ENCODE assay signal across 8 mouse cellular contexts in the genomic region with DNA sequence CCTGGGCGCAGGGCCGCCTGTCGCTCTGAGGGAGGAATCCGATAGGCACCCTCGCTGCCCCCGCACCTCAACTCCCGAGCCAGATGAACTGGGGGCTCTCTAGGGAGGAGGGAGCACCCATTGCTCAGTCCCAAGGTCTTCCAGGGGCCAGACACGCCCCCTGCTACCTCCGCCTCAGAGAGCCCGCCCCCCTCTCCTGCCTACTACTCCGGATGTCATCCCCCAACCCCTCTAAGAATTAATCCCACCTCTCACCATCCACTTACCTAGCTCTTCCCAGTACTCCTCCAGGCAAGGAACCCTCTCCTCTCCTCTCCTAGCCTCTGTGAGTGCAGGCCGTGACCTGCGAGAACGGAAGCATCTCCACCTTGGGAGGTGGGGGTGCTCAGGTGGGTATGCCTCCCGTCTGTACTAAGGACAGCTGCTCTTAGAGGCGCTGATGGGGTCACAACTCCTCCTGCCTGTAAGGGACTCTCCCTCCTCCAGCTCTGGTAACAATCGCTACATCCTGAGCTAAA. TPM values are rescaled to one million over a fixed set of nuclear protein-coding genes. Genes with fewer than 3 reads are reported as not detected.
A peak's percentile ranks its signal among the peaks of the same experiment; 100 is the strongest.
DNase-seq lines count a peak whose midpoint lies in the region; ATAC-seq and TF ChIP-seq lines count a peak whose summit lies in the region.

Hpca (minus strand) TSS at position 468 of the 518 bp plus-strand sequence.

- intact Hi-C loops in left cerebral cortex, postnatal 36 days (cut with DNase I) = no loop called here

- H3K9me3 ChIP-seq in forebrain, embryonic 12.5 days = no peaks in the 10 kb centered on the region
- H3K9me3 ChIP-seq in neural tube, embryonic 15.5 days (replicated peaks) = no peaks in the 10 kb centered on the region

- peak within 1 kb of the TSS; percentile 85 for H3K4me2 ChIP-seq in forebrain, embryonic 12.5 days
- H3K4me2 ChIP-seq in neural tube, embryonic 15.5 days = peak within 1 kb of the TSS; percentile 93

- H3K4me1 ChIP-seq in liver, adult 2 months (ENCODE audit: control insufficient read depth, insufficient read depth, low read length) = 0 out of 2 replicates have a peak, but pooled peaks cover 2% of the 10 kb centered on the region
- peaks cover 39% of the 10 kb centered on the region for H3K4me1 ChIP-seq in forebrain, embryonic 12.5 days
- peaks cover 46% of the 10 kb centered on the region for H3K4me1 ChIP-seq in neural tube, embryonic 15.5 days

- H3K27me3 ChIP-seq in liver, adult 2 months (ENCODE audit: control insufficient read depth, insufficient read depth, low read length) = peaks cover 13% of the 10 kb centered on the region
- H3K27me3 ChIP-seq in forebrain, embryonic 12.5 days = peaks cover 89% of the 10 kb centered on the region
- H3K27me3 ChIP-seq in neural tube, embryonic 15.5 days (replicated peaks) = peaks cover 26% of the 10 kb centered on the region

- no peak for DNase-seq in liver, adult 2 months (ENCODE audit: extremely low read depth, low read depth, low spot score)
- DNase-seq in liver = no peak
- DNase-seq in left cerebral cortex, postnatal 36 days (ENCODE audit: low spot score in 2 of 2) = no peak
- no peak for DNase-seq in embryo, embryonic 10 days (ENCODE audit: low spot score)
- no peak for DNase-seq in c-Kit-positive CD71-positive TER-119-positive erythroid progenitor cells, embryonic 14.5 days (ENCODE audit: low spot score)
- no peak for DNase-seq in gastrocnemius, postnatal 25 days

- no peaks in the 10 kb centered on the region for H3K79me2 ChIP-seq in liver, adult 2 months (ENCODE audit: control insufficient read depth, insufficient read depth, low read length)

- H3K9ac ChIP-seq in liver, adult 2 months (ENCODE audit: low read depth, low read length) = no peak within 1 kb of the TSS
- peak within 1 kb of the TSS; percentile 49 for H3K9ac ChIP-seq in forebrain, embryonic 12.5 days
- H3K9ac ChIP-seq in neural tube, embryonic 15.5 days (replicated peaks) = peak within 1 kb of the TSS; percentile 69

- no peaks in the 10 kb centered on the region for H3K36me3 ChIP-seq in liver, adult 2 months (ENCODE audit: control insufficient read depth, insufficient read depth, low read length)
- no peaks in the 10 kb centered on the region for H3K36me3 ChIP-seq in forebrain, embryonic 12.5 days (replicated peaks)
- no peaks in the 10 kb centered on the region for H3K36me3 ChIP-seq in neural tube, embryonic 15.5 days

- no peak for TF ChIP-seq POLR2A in liver, adult 2 months (IDR thresholded peaks at IDR 0.05; ENCODE audit: extremely low read depth, insufficient read depth, low read length)

- TF ChIP-seq CTCF in liver, adult 2 months (IDR thresholded peaks at IDR 0.05; ENCODE audit: low read depth, low read length) = no peak

- peak; percentile 5; the same call in 1 of the 2 replicates for ATAC-seq in forebrain, embryonic 12.5 days (ENCODE audit: low FRiP score)
- ATAC-seq in neural tube, embryonic 15.5 days (ENCODE audit: low FRiP score) = peak; percentile 30

- 6% methylated on average over 12 of the region's 17 CpGs for WGBS in liver, adult 2 months
- 2% methylated on average over 17 of the region's 17 CpGs for WGBS in forebrain, embryonic 12.5 days
- WGBS in neural tube, embryonic 15.5 days = under 1% methylated on average over 16 of the region's 17 CpGs

- peak within 1 kb of the TSS; percentile 15; the same call in 1 of the 2 replicates for H3K4me3 ChIP-seq in liver, adult 2 months (ENCODE audit: insufficient read depth, low read depth, low read length)
- H3K4me3 ChIP-seq in forebrain, embryonic 12.5 days (replicated peaks) = peak within 1 kb of the TSS; percentile 43
- peak within 1 kb of the TSS; percentile 57 for H3K4me3 ChIP-seq in neural tube, embryonic 15.5 days (replicated peaks)

- no peak within 1 kb of the TSS for H3K27ac ChIP-seq in liver, adult 2 months (replicated peaks; ENCODE audit: insufficient read depth, low read depth, low read length)
- H3K27ac ChIP-seq in forebrain, embryonic 12.5 days = no peak within 1 kb of the TSS
- H3K27ac ChIP-seq in neural tube, embryonic 15.5 days (replicated peaks) = peak within 1 kb of the TSS; percentile 65

RNA-seq across cellular contexts. Expression of gene Hpca, which starts in this region (rescaled TPM):
- 0.18 and 0.47 TPM in 2 replicates for total RNA-seq in liver, adult 2 months (2014; rRNA removed)
- polyA plus RNA-seq in liver, adult 2 months (2012; rRNA removed) = 0.23 and 0.27 TPM in 2 replicates
- 6.0 and 6.4 TPM in 2 replicates for polyA plus RNA-seq in forebrain, embryonic 12.5 days (2016; fragmentation: Nextera tagmentation; extraction: Ambion mirVana)
- 100 to 1,000 TPM; 656 to 793 TPM for total RNA-seq in left cerebral cortex, postnatal 36 days (2021)
- 129 and 143 TPM in 2 replicates for polyA plus RNA-seq in neural tube, embryonic 15.5 days (2015; fragmentation: Nextera tagmentation; extraction: Ambion mirVana)
- not detected for total RNA-seq in gastrocnemius, postnatal 25 days (2021)

Comparison
In these comparisons a context has a peak if more than half of its experiments do, and no peak if none do; other contexts are left out.
1. RNA of gene Hpca (total RNA-seq): 656 to 793 TPM in left cerebral cortex, postnatal 36 days; 0.18 to 0.47 TPM in liver, adult 2 months and not detected in gastrocnemius, postnatal 25 days; every median in the first group is over 100 times any median in the second.
2. RNA of gene Hpca (polyA plus RNA-seq): 129 to 143 TPM in neural tube, embryonic 15.5 days; 6.0 to 6.4 TPM in forebrain, embryonic 12.5 days and 0.23 to 0.27 TPM in liver, adult 2 months; every median in the first group is over 10 times any median in the second.
3. Peak in every context shown above with its lines, with median percentiles within 50 percentile points of each other: H3K4me3 ChIP-seq.